Mouse (Mus musculus): Measurements from ENCODE around the gene Gpr137.

GRCm38 (mm10) chr19:6971644-6972043 is 29.4 kb upstream of the Gpr137 start:
- TF ChIP-seq CTCF (IDR thresholded peaks at IDR 0.05; ENCODE audit: insufficient read depth, low read depth, low read length) = no peak
- TF ChIP-seq POLR2A (IDR thresholded peaks at IDR 0.05; ENCODE audit: insufficient read depth, low read depth, low read length) = no peak

All from olfactory bulb, adult 2 months (tissue).